Mouse (Mus musculus) intestine, embryonic 16.5 days (tissue): ENCODE measurements at regions not wholly inside any gene's neighbourhood (a gene's known extent, or its start where the extent isn't known, plus 50 kb on each side); places are given as distances from the start of the nearest gene placed in this dataset.

Source experiments
- ATAC-seq: fragments of 200-750 bp; cut with Nextera tagmentation; 2 replicates; pipeline ENCODE4 v1.8.0; 2017; ENCODE audit warnings: moderate TSS enrichment, moderate library complexity
- H3K27ac ChIP-seq: fragments of 300-500 bp; sonication (generic); 2 replicates; pipeline ENCODE4 v1.5.1; 2014; ENCODE audit warnings: mild to moderate bottlenecking, low read length
- H3K27me3 ChIP-seq: fragments of 300-500 bp; sonication (generic); replicated peaks from 2 replicates; pipeline ENCODE4 v1.6.1; 2014; ENCODE audit warnings: low read length, control low read depth, mixed read lengths; ENCODE audit not compliant: control insufficient read depth, insufficient read depth
- H3K36me3 ChIP-seq: fragments of 300-500 bp; sonication (generic); 2 replicates; pipeline ENCODE4 v1.6.1; 2014; ENCODE audit warnings: low read length, control low read depth; ENCODE audit not compliant: control insufficient read depth, insufficient read depth
- H3K4me1 ChIP-seq: fragments of 300-500 bp; sonication (generic); 2 replicates; pipeline ENCODE4 v1.6.1; 2014; ENCODE audit warnings: low read length, control low read depth, mixed read lengths; ENCODE audit not compliant: control insufficient read depth, insufficient read depth
- H3K4me2 ChIP-seq: fragments of 300-500 bp; sonication (generic); 2 replicates; pipeline ENCODE4 v1.6.1; 2014; ENCODE audit warnings: low read depth, low read length, control low read depth
- H3K4me3 ChIP-seq: fragments of 300-500 bp; sonication (generic); 2 replicates; pipeline ENCODE4 v1.5.1; 2014; ENCODE audit warnings: mild to moderate bottlenecking, low read length
- H3K9ac ChIP-seq: fragments of 300-500 bp; sonication (generic); 2 replicates; pipeline ENCODE4 v1.6.1; 2014; ENCODE audit warnings: low read depth, low read length
- H3K9me3 ChIP-seq: fragments of 300-500 bp; sonication (generic); 2 replicates; pipeline ENCODE4 v1.6.1; 2016; ENCODE audit warnings: low read length, control low read depth; ENCODE audit not compliant: control insufficient read depth
- WGBS: fragments of 180-500 bp; shearing (Covaris S2); extraction: QIAGEN DNeasy Blood & Tissue Kit; methylation state at CpG from one replicate; pipeline ENCODE4 v1.1.7; 2014; 5-methylcytosine and 5-hydroxymethylcytosine counted together

GRCm38 (mm10) chr2:131638996-131639605 lies 77.0 kb upstream of the Adra1d start:
- Histone ChIP-seq H3K36me3 (no peaks in the 10 kb centered on the region), H3K27me3 (no peaks in the 10 kb centered on the region), H3K4me2 (no peak overlapping the region), H3K4me3 (no peak overlapping the region), H3K27ac (no peak overlapping the region), H3K9me3 (no peaks in the 10 kb centered on the region), H3K9ac (no peak overlapping the region), H3K4me1 (no peaks in the 10 kb centered on the region)
- ATAC-seq, result no peak
- WGBS, result 71% methylated on average over 3 of the region's 3 CpGs

- Histone ChIP-seq H3K27me3 (no peaks in the 10 kb centered on the region), H3K4me1 (no peaks in the 10 kb centered on the region), H3K4me3 (no peak overlapping the region), H3K36me3 (no peaks in the 10 kb centered on the region), H3K27ac (no peak overlapping the region), H3K9me3 (no peaks in the 10 kb centered on the region), H3K9ac (no peak overlapping the region), H3K4me2 (no peak overlapping the region)
- no peak for ATAC-seq
- 45% methylated on average over 2 of the region's 2 CpGs for WGBS
Observed at GRCm38 (mm10) chr2:131635791-131636190, 73.7 kb upstream of the Adra1d start.

GRCm38 (mm10) chr2:131617916-131618315 lies 55.8 kb upstream of the Adra1d start:
- Histone ChIP-seq H3K36me3 (no peaks in the 10 kb centered on the region), H3K4me1 (no peaks in the 10 kb centered on the region), H3K4me2 (no peak overlapping the region), H3K9ac (no peak overlapping the region), H3K9me3 (no peaks in the 10 kb centered on the region), H3K4me3 (no peak overlapping the region), H3K27me3 (no peaks in the 10 kb centered on the region), H3K27ac (no peak overlapping the region)
- ATAC-seq, result no peak
- 55% methylated on average over 4 of the region's 4 CpGs for WGBS

GRCm38 (mm10) chr2:131612486-131612885 lies 50.4 kb upstream of the Adra1d start:
- H3K27me3 ChIP-seq, result no peaks in the 10 kb centered on the region
- no peak overlapping the region for H3K9ac ChIP-seq
- no peak overlapping the region for H3K4me3 ChIP-seq
- no peak overlapping the region for H3K27ac ChIP-seq
- no peaks in the 10 kb centered on the region for H3K9me3 ChIP-seq
- H3K4me2 ChIP-seq, result no peak overlapping the region
- no peaks in the 10 kb centered on the region for H3K4me1 ChIP-seq
- no peak for ATAC-seq
- WGBS, result 71% methylated on average over 5 of the region's 5 CpGs
- H3K36me3 ChIP-seq, result no peaks in the 10 kb centered on the region
